Mouse (Mus musculus): ENCODE measurements around the gene Psmb3.
"Not testable (repeated sequence)": the region's sequence is repeated elsewhere in the genome, so short reads cannot be mapped to it uniquely, and the experiment has no call there.

Gene Psmb3

DNA sequence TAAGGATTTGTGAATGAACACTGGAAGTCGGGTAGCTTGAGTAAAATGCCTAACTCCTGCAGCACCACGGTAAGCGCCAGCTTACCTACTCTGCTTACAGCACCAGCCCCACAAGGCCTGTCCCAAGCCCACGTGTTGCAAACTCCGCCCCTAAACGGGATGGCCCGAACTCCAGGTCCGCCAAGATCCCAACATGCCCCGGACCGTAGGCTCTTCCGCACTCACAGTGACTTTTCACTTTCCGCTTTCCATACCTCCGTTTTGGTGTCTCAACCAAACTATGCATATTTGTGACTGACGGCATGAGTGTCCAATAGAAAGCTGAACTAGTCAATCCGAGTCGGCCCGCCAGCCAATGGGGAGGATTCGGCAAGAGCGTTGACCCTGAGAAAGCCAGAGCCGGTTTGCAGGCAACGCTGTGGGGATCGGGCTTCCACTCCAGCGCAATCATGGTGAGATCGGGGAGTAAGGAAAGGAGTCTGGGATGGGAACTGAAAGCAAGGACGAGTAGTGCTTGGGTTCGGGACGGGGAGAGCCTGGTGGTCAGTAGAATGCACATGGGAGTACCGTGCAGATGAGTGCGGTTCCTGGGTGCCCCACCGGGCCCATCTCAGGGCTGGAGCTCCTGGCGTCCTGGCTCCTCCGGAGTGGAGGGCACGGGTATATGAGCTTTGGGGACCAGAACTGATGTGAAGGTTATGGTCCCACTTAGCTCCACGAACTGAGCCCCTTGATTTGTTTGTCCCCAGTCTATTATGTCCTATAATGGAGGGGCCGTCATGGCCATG lies at the start of gene Psmb3:
Psmb3 (plus strand) TSS at position 361 of the 788 bp plus-strand sequence.
- in situ Hi-C loops (cut with MseI, MboI) = no loop called here

DNA sequence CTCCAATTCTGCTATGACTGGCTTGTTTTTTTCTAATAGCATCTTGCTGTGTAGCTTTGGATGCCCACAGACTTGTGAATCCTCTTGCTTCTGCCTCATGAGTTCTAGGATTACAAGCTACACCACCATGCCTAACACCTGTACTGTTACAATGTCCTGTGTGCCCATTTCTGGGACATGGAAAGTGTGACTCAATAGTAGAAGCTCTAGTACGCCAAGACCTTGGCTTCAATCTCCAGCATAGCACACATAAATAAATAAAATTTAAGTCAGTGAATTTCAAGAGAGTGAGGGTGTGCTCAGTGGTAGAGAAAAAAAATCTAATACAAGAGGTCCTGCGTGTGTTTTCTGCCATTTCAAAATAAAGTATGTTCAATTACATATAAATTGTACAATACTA lies 49.0 kb upstream of the Psmb3 start:
- in situ Hi-C loops (cut with MseI, MboI) = no loop called here

DNA sequence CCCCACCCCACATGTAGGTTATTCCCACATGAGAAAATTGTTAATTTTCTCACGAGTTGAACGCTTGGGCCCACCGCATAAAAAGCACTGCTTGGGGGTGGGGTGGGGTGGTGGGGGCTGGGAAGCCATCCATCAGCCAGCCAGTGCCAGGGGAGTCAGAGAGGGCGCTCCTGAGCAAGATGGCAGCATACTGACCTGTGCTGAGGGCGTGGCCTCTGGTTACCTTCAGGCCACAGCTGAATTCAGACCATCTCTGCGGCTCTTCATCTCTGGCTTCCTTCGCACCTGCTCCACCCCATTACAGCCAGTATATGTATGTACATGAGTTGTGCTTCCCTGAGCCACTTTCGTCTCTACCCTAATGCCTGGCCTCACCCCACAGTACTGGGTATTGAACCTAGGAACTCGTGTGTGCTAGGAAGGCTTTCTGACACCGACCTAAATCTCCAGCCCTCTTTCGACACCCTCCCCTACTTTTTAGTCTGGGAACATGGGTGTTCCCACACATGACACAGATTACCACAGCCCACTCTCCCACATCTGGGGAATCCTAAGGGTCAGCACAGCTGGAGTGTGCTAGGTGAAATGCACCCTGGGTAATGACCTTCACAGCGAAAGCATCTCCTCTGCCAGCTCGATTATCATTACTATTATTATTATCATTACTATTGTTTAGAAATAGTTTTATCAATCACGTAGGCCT lies 46.8 kb upstream of the Psmb3 start:
- in situ Hi-C loops (cut with MseI, MboI) = no loop called here

DNA sequence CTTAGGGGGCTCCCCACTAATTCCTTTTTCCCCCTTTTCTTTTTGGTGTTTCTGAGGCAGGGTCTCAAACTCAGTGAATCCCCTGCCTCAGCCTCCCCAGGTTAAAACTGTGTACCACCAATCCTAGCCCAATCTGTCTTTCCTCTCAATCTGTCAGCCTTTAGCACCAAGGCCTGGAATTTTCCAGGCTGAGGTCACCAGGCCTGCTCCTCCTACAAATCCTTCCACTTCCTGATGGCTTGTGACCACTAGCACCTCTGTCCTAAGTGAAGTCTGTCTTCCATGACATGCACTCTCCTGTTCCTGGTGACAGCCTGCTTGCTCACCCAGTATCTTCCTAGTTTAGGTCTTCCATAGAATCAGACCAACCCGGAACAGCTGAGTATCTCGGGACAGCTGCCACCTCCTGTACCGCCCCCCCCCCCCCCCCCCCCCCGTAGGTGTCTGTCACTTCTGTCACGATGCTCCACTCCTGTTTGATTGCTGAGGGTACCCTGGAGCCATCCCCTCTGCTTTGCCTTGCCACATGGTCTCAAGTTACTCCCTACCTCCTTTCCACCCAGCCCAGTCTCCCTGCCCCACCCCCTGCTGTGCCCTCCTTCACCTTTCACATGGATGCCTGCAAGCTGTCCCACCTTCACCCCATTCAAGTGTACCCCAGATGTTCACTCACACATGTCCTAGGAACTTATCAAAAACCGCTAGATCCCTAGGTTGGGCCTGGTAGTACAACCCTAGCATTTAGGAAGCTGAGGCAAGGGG lies 45.8 kb upstream of the Psmb3 start:
- in situ Hi-C loops (cut with MseI, MboI) = no loop called here

DNA sequence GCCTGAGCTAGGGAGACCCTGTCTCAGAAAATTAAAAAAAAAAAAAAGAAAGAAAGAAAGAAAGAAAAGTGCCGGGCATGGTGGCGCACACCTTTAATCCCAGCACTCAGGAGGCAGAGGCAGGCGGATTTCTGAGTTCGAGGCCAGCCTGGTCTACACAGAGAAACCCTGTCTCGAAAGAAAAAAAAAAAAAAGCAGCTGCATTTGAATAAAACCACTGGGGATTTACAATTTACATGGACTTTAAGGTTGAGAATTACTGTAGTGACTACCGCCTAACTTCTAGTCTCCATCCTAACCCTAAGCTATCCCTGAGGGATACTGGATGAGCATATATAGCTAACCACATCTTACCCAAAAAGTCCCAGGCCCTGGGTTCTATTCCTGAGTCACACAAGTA lies 45.2 kb upstream of the Psmb3 start:
- in situ Hi-C loops (cut with MseI, MboI) = not testable (repeated sequence)

DNA sequence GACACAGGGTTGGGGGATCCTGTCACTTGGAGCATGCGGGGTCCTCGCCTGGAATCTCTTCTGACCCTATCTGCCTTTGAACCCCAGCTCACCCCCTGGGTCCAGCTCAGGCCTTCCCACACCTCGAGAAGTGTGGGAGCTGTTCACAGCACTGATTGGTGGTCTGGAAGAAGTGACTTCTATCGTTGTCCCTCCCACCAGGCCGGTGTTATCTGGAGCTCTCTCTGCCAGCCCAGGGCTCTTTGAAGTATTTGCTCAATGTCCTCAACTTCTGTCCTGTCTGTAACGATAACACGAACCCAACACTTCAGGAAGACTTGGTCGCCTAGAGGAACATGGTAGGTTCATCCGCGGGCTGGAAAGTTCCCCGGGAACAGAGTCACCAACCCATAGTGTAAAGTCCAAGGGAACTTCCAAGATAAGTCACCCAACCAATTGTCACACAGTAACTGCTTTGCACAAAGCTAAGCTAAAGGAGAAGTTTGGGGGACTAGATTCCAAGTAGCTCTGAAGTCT lies 44.4 kb upstream of the Psmb3 start:
- in situ Hi-C loops (cut with MseI, MboI) = no loop called here

DNA sequence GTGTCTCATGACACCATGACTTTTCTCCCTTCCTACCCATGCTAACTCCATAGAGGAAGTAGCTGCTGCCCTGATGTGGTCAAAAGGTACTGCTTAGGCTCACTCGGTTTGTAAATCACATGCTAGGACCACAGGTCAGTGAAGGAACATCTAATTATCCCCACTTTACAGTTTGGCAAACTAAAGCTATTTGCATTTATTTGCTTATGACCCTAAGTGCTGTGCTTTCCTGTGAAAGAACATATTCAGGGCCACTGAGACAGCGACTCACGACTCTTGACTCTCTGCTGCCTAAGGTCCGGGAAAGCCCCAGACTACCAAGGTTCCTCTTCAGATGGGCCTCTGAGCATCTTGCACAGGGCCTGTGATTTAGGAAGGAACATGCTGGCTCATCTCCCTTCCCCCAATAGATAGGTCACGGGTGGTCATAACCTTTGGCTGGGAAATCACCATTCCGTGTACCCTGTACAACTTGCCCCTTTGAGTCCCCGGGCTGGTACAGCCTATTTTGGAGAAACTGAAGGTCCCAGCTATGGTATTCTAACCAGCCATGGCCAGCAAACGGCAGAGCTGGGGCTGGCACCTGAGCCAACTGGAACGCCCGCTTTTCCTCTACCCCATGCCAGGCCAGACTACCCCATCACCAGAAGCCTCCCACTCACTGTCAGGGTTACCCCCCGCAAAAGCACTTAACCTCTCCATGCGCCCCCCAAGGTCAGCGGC lies 43.8 kb upstream of the Psmb3 start:
- in situ Hi-C loops (cut with MseI, MboI) = no loop called here

DNA sequence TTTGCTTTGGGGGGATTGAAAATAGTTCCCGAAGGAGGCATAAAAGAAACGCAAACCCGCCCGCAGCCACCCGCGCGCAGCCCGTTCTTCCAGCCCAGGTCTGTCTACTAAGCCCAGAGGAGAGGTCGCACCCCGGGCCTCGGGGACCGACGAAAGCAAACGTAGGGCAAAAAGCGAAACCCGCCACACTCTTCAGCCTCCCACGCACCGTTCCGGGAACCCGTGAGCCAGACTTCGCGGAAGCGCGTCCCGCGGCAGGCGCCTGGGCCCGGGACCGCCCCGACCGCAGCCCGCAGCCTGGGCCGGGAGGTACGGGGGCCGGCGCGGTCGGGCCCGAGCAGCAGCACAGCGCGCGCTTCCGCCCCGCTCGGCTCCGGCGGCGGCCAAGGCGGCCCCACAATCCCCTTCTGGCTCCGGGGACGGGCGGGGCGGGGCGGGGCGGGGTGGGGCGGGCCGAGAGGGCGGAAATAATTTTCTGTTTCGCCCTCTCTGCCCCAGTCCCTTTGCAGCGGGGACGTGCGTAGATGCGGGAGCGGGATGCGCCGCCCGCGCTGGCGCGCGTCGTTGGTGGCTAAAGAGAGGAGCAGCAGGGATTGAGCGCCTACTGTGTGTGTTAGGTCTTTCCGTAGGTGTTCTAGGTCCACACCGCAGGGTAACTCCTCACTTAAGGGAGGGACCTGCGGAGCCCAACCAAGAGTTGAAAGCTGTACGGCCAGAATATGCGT lies 43.0 kb upstream of the Psmb3 start:
- in situ Hi-C loops (cut with MseI, MboI) = no loop called here

DNA sequence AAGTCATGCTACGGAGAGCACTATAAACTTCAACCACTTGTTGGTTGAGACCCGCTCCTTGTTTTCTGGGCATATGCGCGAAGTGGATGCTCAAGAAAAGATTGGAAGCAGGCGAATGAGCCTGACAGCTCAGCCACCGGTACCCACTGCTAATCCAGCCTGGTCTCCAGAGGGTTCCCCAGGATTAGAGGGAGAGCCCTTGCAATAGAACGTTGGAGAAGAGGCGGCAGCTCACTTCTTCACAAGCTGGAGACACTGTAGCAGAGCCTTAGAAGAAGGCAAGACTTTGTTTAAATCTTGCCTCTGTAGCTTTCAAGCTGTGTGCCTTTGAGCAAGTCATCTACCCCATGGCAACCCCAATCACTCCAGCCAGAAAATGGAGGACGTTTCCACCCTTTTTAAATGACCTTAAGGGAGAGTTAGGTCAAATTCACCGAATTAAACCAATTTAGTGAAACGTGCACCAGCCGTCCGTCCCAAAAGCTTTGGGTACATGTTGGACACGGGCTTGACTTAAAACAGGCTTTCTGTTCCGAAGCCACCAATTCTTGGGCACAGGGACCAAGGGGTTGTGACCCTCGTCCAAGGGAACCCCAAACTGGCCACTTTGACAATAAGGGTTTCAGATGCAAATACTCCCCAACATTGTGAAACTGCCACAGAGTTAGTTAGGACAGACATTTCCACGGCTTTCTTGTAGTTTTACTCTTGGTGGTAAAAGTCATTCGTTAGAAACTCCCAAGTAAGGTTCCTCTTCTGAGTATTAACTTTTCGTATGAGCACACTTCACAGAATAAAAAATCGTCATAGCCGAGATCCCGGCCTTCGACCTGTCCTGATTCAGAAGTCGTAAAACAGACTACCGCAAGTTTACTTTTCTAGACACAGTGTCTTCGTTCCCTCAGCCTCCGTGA lies 42.2 kb upstream of the Psmb3 start:
- in situ Hi-C loops (cut with MseI, MboI) = no loop called here

DNA sequence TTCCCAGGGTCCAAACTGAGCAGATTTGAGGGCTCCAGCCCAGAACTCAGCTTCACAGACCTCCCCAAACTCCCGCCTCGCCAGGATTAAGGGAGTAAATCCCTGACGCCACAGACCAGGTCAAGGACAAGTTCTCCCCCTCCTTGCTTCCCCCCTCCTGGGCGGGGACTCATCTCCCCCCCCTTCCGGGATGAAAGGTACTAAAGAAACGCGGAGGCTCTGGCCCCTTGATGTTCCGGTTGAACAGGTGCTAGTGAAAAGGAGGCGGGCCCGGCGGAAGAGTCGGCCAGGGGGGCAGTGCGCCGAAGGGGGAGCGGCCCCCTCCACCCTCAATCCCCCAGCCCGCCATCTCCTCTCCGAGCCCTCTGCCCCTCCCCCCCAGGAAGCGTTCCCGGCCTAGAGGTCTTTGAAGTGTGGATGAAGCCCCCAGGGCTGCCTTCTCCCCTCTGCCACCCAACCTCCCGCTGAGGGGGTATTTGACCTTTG lies 41.5 kb upstream of the Psmb3 start:
- in situ Hi-C loops (cut with MseI, MboI) = no loop called here

DNA sequence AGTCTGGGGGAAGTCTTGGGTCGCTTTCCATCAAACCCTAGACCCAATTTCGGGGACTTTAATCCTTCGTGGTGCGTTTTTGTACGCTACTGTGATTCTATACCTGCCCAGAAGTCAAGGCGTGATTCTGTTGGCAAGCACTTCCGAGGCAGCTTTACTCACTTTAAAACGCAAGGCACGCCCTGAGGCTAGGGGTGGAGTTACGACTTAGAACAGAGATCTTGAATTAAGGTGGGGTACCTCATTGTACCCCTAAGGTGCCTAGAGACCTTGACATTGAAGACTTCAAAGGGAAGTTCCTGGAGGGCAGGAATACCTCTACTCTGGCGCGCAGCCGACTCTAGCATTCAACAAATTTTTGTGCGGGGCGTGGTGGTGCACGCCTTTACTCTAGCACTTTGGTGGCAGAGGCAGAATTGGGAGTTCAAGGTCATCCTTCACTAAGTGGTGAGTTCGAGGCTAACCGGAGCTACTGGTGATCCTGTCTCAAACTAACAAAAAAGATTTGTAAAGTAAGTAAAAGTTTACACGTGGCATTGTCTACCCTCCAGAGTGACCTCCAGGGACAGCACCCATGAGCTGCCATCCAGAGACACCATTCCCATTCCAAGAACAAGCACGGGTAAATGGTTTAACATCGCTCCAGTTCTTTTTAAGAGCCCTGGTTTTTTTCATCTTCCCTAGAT lies 40.8 kb upstream of the Psmb3 start:
- in situ Hi-C loops (cut with MseI, MboI) = no loop called here

DNA sequence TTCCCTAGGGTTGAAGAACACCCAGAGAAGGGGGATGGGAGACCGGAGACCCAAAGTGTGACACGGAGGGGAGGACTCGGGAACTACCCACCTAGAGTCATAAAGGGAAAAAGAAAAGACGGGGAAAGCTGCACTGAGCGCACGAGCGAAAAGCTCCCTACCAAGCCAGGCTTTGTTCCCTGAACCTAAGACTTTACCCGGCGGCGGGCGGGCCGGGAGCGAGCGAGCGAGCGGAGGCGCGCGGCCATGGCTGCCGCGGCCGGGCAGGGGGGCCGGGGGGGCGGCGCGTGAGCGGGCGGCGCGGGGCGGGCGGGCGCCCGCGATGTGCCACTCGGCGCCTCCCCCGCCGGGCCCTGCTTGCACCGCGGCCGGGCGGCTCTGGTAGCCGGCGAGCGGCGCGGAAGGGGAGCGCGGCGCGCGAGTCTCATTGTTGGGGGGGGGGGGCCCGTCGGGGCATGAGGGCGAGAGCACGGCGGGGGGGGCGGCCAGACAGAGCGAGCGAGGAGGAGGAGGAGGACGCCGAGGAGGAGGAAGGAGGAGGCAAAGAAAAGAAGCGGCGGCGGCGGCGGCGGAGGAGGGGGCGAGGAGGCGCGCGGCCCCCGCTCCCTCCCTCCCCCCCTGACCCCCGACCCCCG lies 40.2 kb upstream of the Psmb3 start, which contains the start of gene Mllt6:
Mllt6 (plus strand) TSS at position 522 of the 635 bp plus-strand sequence.
- in situ Hi-C loops (cut with MseI, MboI) = no loop called here

DNA sequence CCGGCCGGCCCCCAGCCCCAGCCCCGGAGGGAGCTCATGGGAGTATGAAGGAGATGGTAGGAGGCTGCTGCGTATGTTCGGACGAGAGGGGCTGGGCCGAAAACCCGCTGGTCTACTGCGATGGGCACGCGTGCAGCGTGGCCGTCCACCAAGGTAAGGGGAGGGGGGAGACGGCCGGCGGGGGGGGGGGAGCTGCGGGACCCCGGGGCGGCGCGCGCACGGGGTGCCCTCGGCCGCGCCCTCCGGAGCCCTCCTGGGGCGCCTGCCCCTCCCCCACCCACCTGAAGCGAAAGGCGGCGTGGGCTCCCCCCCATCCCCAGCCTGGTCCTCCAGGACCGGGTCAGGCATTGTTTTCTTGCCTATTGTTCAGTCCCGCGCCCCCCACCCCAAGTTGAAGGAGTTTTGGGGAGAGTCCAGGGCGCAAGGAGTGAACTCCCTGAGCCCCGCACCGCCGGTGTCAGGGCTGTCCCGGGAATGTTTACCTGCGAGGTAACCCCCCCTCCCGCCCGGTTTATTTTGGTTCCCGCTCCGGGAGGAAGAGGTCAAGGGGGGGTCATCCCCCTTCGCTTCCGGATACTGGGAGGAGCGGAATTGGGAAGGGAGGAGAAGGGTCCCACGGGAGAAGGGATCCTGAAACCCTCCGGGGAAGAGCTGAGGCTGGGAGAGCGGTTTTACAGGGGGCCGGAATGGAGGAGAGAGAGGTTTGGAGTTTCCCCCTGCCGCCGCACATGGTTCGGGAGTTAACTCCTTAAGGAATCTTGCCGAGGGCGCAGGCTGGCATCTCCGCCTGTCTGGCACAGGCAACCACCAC lies 39.5 kb upstream of the Psmb3 start:
- in situ Hi-C loops (cut with MseI, MboI) = no loop called here

DNA sequence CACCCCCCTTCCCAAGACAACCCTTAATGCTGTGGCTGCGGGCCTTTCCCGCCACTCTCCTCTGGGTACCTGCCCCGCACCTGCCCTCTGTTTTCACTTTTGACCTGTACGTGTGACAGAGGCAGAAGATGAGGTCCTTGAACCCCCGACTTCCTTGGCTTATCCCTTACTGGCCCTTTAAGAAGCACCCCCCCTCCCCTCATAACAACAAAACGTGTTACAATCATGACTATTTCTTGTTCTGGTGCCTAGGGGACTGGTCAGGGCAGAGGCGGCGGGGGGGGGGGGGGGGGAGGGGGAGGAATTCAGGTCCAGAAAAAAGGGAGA lies 38.9 kb upstream of the Psmb3 start:
- in situ Hi-C loops (cut with MseI, MboI) = no loop called here

DNA sequence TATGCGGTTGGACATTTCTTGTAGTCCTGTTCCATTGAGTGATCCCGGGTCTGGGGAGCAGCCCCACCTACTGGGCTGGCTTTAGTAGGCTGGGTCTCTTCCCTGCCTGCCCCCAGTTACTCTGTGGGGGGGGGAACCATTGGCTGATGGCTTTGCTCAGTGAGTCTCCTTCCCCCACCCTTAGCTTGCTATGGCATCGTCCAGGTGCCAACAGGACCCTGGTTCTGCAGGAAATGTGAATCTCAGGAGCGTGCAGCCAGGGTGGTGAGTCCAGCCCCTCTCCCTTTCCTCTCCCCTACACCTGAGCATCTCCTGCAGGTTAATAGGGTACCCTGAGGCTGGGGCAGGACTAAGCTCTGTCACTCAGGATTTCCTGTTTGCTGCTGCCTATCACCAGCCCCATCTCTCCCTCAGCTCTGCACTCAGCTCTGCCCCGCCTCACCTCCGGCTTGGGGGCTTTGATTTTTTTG lies 38.4 kb upstream of the Psmb3 start:
- in situ Hi-C loops (cut with MseI, MboI) = no loop called here

DNA sequence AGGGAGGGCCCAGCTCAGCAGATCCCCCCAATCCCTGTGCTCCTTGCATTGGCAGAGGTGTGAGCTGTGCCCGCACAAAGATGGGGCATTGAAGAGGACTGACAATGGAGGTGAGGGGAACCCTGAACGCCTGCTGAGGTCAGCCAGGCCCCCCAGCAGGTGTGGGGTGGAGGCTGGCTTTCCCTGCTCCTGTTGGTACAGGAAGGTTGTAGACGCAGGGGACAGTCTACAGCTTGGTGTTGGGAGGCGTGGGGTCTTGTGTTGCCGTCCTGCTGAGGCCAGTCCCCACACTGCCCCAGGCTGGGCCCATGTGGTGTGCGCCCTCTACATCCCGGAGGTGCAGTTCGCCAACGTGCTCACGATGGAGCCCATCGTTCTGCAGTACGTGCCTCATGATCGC lies 37.8 kb upstream of the Psmb3 start:
- in situ Hi-C loops (cut with MseI, MboI) = no loop called here

DNA sequence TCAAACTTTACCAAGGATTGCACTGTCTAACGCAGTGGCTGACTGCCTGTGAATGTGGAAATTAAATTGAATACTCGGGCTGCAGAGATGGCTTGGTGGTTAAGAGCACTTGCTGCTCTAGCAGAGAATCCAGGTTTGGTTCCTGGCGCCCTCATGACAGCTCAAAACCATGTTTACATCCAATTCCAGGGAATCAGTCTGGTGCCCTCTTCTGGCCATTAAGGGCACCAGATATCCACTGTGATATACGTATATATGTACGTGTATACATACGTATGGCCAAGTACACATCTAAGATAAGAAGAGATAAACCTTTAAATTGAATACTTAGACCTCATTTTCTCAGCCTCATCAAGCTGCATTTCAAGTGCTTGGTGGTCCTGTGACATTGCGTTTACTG lies 37.0 kb upstream of the Psmb3 start:
- in situ Hi-C loops (cut with MseI, MboI) = no loop called here

DNA sequence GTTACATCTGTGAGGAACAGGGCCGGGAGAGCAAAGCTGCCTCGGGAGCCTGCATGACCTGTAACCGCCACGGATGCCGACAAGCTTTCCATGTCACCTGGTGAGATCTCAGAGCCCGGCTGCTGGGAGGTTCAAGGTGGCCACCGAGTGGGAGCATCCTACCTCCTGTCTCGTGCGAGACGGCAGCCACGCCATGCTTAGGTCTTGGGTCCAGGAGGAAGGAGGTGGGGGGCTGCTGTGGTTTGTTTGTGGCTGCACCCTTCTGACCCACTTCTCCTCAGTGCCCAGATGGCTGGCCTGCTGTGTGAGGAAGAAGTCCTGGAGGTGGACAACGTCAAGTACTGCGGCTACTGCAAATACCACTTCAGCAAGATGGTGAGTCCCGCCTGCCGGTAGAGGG lies 36.4 kb upstream of the Psmb3 start:
- in situ Hi-C loops (cut with MseI, MboI) = no loop called here

Measured in mouse trophoblast stem cell (cell line).